Mouse (Mus musculus): ENCODE results near the gene Coq3.

GRCm38 (mm10) chr4:21848287-21848630 lies 31.2 kb upstream of the Coq3 start:
- no peak for TF ChIP-seq CTCF (conservative IDR thresholded peaks at IDR 0.05; ENCODE audit: low read length)
- TF ChIP-seq POU5F1 (IDR thresholded peaks at IDR 0.05; ENCODE audit: borderline replicate concordance, low read length), result no peak

Measured in E14TG2a.4 (cell line).